Mouse (Mus musculus): ENCODE results near the gene Fzr1. TPM values are rescaled to one million over a fixed set of nuclear protein-coding genes. Genes with fewer than 3 reads are reported as not detected.

Gene Fzr1
- total and polyA plus RNA-seq, 2 experiments from 2014 or later = 47.6 to 48.4 TPM

DNA sequence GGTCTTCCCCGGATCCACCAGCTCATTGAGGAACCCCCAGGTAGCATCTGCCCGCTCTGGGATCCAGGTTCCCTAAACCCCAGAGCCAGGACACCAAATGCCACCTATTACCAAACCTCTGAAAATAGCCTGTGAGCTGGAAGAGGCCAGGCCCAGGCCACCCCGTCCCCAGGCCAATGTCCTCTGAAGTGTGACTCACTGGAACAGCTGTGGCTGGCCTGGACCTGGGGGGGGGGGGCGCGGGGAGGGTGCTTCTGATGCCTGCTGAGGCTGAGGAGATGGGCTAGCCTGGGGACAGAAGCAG is 43.4 kb upstream of the Fzr1 start:
- H3K36me3 ChIP-seq (replicated peaks; ENCODE audit: control insufficient read depth, insufficient read depth, low read length) = peaks cover 17% of the 10 kb centered on the region
- H3K4me2 ChIP-seq (ENCODE audit: low read depth, low read length) = no peak overlapping the region
- no peaks in the 10 kb centered on the region for H3K27me3 ChIP-seq (ENCODE audit: control insufficient read depth, insufficient read depth, low read length)
- no peak overlapping the region for H3K9ac ChIP-seq (replicated peaks; ENCODE audit: low read depth, low read length)
- peaks cover 50% of the 10 kb centered on the region for H3K4me1 ChIP-seq (ENCODE audit: control insufficient read depth, insufficient read depth)
- no peak for ATAC-seq (ENCODE audit: insufficient read depth, low read depth)
- WGBS = 70% methylated on average over 5 of the region's 5 CpGs
- H3K27ac ChIP-seq (ENCODE audit: low read depth) = no peak overlapping the region
- H3K4me3 ChIP-seq (ENCODE audit: low read depth, low read length) = no peak overlapping the region
- TF ChIP-seq EP300 (IDR thresholded peaks at IDR 0.05; ENCODE audit: low read depth) (no peak), CTCF (IDR thresholded peaks at IDR 0.05; ENCODE audit: low read depth) (no peak)
- DNase-seq (ENCODE audit: low spot score) = no peak
- no peaks in the 10 kb centered on the region for H3K9me3 ChIP-seq (replicated peaks; ENCODE audit: control insufficient read depth, low read length)

DNA sequence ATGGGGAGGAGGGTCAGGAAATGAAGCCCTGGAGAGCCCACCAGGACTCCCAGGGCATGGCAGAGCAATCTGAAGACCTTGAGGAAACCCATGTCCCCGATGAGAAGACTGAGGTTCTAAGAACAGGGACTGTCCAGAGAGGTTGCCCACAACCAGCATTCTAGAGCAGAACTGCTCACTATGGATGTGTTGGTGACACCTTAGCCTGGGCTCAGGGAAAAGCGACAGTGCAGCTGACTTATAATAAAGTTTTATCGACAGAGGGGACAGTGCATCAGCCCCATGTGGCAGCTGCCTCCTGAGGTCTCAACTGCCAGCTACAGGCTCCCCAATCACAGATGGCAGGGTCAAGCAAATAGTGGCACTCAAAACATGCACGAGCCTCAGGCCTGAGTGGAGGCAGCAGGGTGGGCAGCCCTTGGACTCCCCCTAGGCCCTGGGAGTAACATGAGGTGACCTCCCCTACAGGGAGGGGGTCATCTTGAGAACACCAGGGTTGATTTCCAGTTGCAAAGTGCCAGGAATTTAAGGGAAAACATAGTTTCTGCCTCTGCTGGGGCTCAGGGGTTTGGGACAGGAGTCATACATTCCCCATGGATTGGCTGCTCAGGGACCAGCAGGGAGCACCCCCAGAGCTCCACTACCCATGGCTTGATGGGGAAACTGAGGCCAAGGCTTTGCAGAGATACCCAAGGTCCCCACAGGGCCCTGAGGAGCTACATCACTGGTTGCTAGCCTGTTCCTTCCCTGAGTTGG is 42.9 kb upstream of the Fzr1 start:
- Histone ChIP-seq H3K4me2 (ENCODE audit: low read depth, low read length) (no peak overlapping the region), H3K36me3 (replicated peaks; ENCODE audit: control insufficient read depth, insufficient read depth, low read length) (peaks cover 17% of the 10 kb centered on the region), H3K9me3 (replicated peaks; ENCODE audit: control insufficient read depth, low read length) (no peaks in the 10 kb centered on the region), H3K4me1 (ENCODE audit: control insufficient read depth, insufficient read depth) (peaks cover 56% of the 10 kb centered on the region), H3K27me3 (ENCODE audit: control insufficient read depth, insufficient read depth, low read length) (no peaks in the 10 kb centered on the region), H3K27ac (ENCODE audit: low read depth) (peak overlapping the region; percentile 22; the same call in 1 of the 2 replicates), H3K4me3 (ENCODE audit: low read depth, low read length) (no peak overlapping the region), H3K9ac (replicated peaks; ENCODE audit: low read depth, low read length) (no peak overlapping the region)
- ATAC-seq (ENCODE audit: insufficient read depth, low read depth) (no peak), DNase-seq (ENCODE audit: low spot score) (no peak)
- TF ChIP-seq CTCF (IDR thresholded peaks at IDR 0.05; ENCODE audit: low read depth) = no peak
- no peak for TF ChIP-seq EP300 (IDR thresholded peaks at IDR 0.05; ENCODE audit: low read depth)
- 73% methylated on average over 4 of the region's 4 CpGs for WGBS

DNA sequence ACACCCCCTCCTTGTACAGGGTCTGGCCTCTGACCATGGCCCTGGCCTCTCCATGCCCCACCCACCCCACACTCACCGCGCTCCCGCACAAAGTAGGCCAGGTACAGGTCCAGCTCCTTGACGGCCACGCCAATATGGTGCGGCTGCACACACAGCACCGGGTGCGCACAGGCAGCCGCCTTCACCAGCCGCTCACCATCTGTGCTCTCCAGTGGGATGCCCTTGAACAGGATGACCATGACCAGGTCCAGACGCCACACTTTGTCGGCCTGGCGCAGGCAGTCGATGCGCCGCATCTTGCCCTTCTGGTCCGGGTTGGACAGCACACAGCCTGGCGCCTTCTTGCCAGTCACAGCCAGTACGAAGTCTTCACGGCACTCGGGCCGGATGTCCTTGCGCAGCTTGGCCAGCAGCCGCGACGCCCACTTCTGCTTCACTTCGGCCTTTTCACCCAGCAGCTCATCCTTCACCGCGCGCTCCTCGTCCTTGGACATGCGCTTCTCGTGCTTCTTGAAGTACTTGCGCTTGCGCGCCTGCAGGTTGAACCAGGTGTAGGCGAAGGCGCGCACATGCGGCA is 42.0 kb upstream of the Fzr1 start:
- DNase-seq (ENCODE audit: low spot score) (no peak), ATAC-seq (ENCODE audit: insufficient read depth, low read depth) (no peak)
- Histone ChIP-seq H3K9ac (replicated peaks; ENCODE audit: low read depth, low read length) (no peak overlapping the region), H3K4me3 (ENCODE audit: low read depth, low read length) (no peak overlapping the region), H3K27me3 (ENCODE audit: control insufficient read depth, insufficient read depth, low read length) (no peaks in the 10 kb centered on the region), H3K9me3 (replicated peaks; ENCODE audit: control insufficient read depth, low read length) (no peaks in the 10 kb centered on the region), H3K27ac (ENCODE audit: low read depth) (no peak overlapping the region), H3K4me1 (ENCODE audit: control insufficient read depth, insufficient read depth) (peaks cover 58% of the 10 kb centered on the region), H3K36me3 (replicated peaks; ENCODE audit: control insufficient read depth, insufficient read depth, low read length) (peaks cover 17% of the 10 kb centered on the region), H3K4me2 (ENCODE audit: low read depth, low read length) (no peak overlapping the region)
- WGBS = 89% methylated on average over 40 of the region's 40 CpGs
- no peak for TF ChIP-seq EP300 (IDR thresholded peaks at IDR 0.05; ENCODE audit: low read depth)
- no peak for TF ChIP-seq CTCF (IDR thresholded peaks at IDR 0.05; ENCODE audit: low read depth)

DNA sequence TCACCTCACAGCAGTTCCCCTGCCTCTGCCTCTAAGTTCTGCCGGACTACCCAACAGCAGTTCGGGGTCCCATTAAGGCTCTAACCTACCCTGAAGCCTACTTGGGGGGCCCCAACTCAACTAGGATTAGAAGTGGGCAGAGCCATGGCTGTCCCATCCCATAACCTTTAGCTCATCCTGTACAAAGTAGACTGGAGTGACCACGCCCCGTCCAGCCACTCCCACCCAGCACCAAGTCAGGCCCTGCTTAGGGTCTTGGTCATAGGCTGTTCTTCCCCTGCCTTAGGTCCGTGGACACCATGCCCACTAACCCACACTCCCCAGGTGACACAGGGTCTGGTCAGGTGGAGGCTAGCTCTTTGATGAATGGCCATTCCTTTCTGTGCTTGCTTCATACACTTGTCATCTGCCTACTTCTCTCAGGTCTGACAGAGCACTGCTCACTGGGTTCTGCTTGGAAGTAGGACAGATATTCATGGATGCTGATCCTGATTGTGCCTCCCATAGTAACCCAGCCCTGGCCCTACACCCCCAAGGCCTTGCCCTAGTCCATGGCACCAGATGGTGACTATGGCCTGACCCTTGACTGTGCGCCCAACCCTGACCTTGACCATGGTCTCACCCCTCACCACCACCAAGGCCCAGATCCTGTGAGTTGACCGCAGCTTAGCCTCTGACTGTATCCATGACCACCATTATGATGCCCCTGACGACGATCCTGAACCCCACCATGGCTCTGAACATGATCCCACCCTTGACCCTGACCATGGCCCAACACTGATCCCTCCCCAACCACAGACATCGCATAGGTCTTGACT is 41.0 kb upstream of the Fzr1 start:
- Histone ChIP-seq H3K27ac (ENCODE audit: low read depth) (no peak overlapping the region), H3K9ac (replicated peaks; ENCODE audit: low read depth, low read length) (no peak overlapping the region)
- no peak for TF ChIP-seq EP300 (IDR thresholded peaks at IDR 0.05; ENCODE audit: low read depth)
- no peak for TF ChIP-seq CTCF (IDR thresholded peaks at IDR 0.05; ENCODE audit: low read depth)

DNA sequence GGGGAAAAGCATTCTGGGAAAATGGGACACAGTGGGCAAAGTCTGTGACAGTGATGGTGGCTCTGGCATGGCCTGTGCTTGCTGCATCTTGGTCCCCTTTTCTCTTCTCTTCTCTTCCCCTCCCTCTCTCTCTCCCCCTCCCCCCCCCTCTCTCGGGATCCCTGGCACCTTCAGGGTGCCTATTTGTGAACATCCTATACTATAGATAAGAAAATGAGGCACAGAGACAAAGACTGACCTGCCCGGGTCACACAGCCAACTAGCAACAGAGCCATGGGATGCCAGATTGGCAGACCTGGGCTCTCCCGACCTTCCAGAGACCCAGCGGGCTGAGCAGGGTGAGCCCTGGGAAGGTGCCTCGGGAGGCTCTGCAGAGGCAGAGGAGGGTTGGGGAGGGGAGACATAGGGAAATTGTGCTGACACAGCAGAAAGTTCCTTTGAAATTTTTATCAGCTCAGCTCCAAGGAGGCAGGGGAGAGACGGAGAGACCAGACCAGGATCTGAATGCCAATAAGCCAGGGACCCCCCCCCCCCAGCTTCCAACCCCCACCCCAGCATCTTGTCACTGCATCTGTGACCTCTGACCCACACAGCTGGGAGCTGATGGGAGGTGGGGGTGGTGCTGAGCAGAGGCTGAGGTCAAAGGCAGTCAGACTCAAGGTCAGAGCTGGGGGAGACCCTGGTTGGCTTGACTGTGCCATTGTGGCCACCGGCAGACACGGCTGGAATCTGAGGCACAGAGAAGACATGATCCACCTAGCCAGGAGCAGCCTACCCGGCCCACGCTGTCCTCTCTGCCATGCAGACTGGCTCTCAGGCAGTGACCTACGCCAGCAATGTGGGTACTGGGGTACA is 40.1 kb upstream of the Fzr1 start:
- Histone ChIP-seq H3K9me3 (replicated peaks; ENCODE audit: control insufficient read depth, low read length) (no peaks in the 10 kb centered on the region), H3K4me1 (ENCODE audit: control insufficient read depth, insufficient read depth) (peaks cover 65% of the 10 kb centered on the region), H3K9ac (replicated peaks; ENCODE audit: low read depth, low read length) (0 out of 2 replicates have a peak overlapping the region, but pooled peaks have one; percentile 11), H3K27ac (ENCODE audit: low read depth) (no peak overlapping the region), H3K4me3 (ENCODE audit: low read depth, low read length) (no peak overlapping the region), H3K27me3 (ENCODE audit: control insufficient read depth, insufficient read depth, low read length) (no peaks in the 10 kb centered on the region), H3K4me2 (ENCODE audit: low read depth, low read length) (no peak overlapping the region), H3K36me3 (replicated peaks; ENCODE audit: control insufficient read depth, insufficient read depth, low read length) (peaks cover 17% of the 10 kb centered on the region)
- TF ChIP-seq EP300 (IDR thresholded peaks at IDR 0.05; ENCODE audit: low read depth) (no peak), CTCF (IDR thresholded peaks at IDR 0.05; ENCODE audit: low read depth) (no peak)
- WGBS = 51% methylated on average over 11 of the region's 11 CpGs
- ATAC-seq (ENCODE audit: insufficient read depth, low read depth) = no peak
- no peak for DNase-seq (ENCODE audit: low spot score)

More for the DNA sequence above, 41.0 kb upstream of the Fzr1 start:
- H3K9me3 ChIP-seq (replicated peaks; ENCODE audit: control insufficient read depth, low read length) = no peaks in the 10 kb centered on the region
- H3K36me3 ChIP-seq (replicated peaks; ENCODE audit: control insufficient read depth, insufficient read depth, low read length) = peaks cover 17% of the 10 kb centered on the region
- H3K4me2 ChIP-seq (ENCODE audit: low read depth, low read length) = no peak overlapping the region
- peaks cover 60% of the 10 kb centered on the region for H3K4me1 ChIP-seq (ENCODE audit: control insufficient read depth, insufficient read depth)
- no peak overlapping the region for H3K4me3 ChIP-seq (ENCODE audit: low read depth, low read length)
- no peak for DNase-seq (ENCODE audit: low spot score)
- no peak for ATAC-seq (ENCODE audit: insufficient read depth, low read depth)
- H3K27me3 ChIP-seq (ENCODE audit: control insufficient read depth, insufficient read depth, low read length) = no peaks in the 10 kb centered on the region
- 93% methylated on average over 10 of the region's 10 CpGs for WGBS
